Mouse (Mus musculus): ENCODE data around the gene Aanat.
A peak's percentile ranks its signal among the peaks of the same experiment; 100 is the strongest.
"Not testable (repeated sequence)": the region's sequence is repeated elsewhere in the genome, so short reads cannot be mapped to it uniquely, and the experiment has no call there.

The Aanat gene

GRCm38 (mm10) chr11:116575396-116575795, 10.8 kb upstream of the Aanat start:
- DNase-seq: no peak

DNA sequence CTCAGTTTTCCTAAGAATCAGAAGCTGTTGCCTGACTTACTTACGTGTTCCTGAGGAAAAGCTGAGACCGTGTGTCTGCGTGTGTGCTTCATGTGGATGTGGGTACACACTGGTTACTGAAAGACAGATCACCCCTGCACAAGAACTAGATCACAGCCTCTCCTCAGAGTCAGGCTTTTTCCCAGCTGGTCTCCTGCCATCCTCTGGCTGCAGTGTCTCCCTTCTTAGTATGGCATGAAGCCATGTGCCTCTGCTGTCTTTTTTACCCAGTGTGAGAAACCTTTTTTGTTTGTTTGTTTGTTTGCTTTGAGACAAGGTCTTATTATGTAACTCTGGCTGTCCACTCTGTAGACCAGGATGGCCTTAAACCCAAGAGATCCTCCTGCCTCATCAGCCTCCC, 7.0 kb upstream of the Aanat start:
- peak in 1 of 2 experiments; percentile 40 for DNase-seq

- no peak for DNase-seq
Measured at GRCm38 (mm10) chr11:116580031-116580652, 6.1 kb upstream of the Aanat start.

- peak; percentile 72 to 76 for DNase-seq
Measured at GRCm38 (mm10) chr11:116580711-116581375, 5.4 kb upstream of the Aanat start.

- peak; percentile 83 to 92 for DNase-seq
Measured at GRCm38 (mm10) chr11:116581376-116581814, 4.8 kb upstream of the Aanat start, which contains the start of gene Ube2o. Gene Ube2o (minus strand): TSS chr11:116581447.

DNA sequence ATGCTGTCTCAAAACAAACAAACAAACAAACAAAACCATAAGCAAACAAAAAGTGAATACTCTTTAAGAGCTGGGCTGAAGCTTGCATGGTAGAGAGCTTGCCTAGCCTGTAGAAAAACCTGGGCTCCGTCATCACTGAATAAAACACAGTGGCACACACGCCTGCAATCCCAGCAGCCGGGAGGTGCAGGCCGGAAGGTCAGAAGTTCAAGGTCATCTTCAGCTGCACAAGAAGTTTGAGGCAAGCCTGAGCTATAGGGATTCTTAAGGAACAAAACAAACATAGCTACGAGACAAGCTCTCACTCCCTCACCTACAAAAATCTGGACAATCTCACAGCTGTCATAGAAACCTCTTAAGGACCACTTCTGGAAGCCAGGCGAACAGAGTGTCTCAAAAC, 550 bp upstream of the Aanat start:
- DNase-seq: no peak

- DNase-seq: peak; percentile 68 to 86
Measured at GRCm38 (mm10) chr11:116586801-116587631, 784 bp downstream of the Aanat start.

DNA sequence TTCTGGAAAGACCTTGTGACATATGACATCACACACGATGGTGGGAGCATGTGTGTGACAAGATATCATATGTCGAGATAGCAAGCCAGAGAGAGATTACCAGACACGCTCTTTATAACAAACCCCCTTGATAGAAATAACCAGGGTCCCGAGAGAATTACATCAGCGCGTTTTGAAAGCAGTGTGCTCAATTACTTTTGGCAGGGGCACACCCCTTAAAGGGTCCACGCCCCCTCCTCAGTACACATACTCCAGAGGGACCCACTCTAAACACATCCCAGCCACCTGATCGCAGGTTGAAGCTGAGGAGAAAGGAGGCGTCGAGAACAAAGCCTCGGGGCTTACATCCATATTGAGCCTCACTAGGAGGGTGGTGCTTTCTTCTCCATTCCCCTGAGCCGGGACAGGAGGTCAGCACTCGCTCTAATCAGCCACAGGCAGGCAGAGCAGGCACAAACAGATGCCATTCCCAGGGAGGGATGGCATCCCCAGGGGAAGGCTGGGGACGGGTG, 2.8 kb downstream of the Aanat start:
- no peak for DNase-seq

DNA sequence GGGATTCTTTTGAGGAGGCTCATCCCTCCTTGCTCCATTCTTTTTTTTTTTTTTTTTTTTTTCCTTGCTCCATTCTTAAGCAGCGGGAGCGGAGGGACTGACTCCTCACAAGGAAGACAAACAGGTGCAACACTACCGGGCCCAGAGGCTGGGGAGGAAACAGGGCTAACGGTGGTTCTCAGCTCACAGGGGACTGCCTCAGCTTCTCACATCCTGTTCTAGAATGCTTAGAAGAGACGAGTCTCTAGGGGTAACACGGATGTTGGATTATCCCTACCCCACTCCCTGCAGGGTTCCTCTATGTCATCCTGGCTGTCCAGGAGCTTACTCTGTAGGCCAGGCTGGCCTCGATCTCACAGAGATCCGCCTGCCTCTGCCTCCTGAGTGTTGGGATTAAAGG, 3.3 kb downstream of the Aanat start:
- no peak for DNase-seq

DNA sequence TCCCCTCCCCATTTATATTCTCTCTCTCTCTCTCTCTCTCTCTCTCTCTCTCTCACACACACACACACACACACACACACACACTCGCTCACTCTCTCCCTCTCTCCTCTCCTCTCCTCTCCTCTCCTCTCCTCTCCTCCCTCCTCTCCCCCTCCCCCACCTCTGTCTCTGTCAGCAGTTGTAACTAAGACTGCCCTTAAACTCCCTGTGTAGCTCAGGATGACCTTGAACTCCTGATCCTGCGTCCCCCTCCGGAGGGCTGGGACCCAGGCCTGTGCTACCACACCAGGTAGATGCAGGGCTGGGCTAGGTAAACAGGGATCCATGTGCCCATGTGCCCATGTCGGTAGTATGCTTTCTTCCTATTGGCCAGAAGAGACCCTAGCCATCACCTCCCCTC, 5.4 kb downstream of the Aanat start:
- DNase-seq: no peak

- DNase-seq: peak; percentile 98 to 100
Measured at GRCm38 (mm10) chr11:116592428-116592827, 6.2 kb downstream of the Aanat start.

GRCm38 (mm10) chr11:116593345-116593744, 7.1 kb downstream of the Aanat start:
- no peak for DNase-seq

DNA sequence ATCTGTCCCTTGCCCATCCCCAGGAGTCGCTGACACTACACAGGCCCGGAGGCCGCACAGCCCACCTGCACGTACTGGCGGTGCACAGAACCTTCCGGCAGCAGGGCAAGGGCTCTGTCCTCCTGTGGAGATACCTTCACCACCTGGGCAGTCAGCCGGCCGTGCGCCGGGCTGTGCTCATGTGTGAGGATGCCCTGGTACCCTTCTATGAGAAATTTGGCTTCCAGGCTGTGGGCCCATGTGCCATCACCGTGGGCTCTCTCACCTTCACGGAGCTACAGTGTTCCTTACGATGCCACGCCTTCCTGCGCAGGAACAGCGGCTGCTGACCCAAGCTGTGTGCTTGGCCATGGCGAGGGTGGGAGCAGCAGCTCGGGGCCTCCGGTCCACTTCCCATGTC, 10.5 kb downstream of the Aanat start:
- DNase-seq: no peak

DNA sequence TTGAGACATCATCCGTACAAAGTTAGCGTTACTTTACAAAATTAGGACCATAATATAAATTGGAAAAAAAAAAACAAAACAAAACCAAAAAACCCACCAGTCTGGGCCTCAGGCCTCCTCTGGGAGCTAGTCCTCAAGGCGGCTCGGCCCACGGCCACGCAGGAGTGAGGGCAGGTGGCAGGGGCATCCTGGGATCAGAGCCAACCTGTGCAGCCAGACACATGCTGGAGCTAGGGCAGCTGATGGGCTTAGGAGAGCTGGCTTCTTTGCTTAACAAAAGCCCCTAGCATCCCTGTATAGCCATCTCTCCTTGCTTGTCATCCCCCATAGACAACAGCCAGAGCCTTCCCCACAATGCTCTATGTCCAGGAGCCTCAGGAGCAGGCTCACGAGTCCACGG, 12.0 kb downstream of the Aanat start:
- no peak for DNase-seq

DNA sequence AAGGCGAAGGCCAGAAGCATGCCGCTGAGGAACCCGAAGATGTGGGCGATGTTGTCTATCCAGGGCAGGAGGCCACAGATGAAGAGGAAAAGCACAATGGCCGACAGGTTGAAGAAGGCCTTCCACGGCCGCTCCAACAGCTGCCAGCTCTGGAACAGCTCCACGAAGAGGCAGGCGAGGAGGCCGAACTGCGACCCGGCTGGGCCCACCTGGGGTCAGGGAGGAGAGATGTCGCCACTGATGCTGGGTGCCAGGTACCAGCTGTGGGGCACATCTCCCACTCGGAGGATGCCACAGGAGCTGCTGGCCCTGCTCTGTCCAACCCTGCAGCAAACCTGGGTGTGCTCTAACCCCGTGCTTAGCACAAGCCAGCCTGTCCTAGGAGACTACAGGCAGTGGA, 13.0 kb downstream of the Aanat start:
- no peak for DNase-seq

GRCm38 (mm10) chr11:116601166-116601565, 14.9 kb downstream of the Aanat start:
- DNase-seq: no peak

DNA sequence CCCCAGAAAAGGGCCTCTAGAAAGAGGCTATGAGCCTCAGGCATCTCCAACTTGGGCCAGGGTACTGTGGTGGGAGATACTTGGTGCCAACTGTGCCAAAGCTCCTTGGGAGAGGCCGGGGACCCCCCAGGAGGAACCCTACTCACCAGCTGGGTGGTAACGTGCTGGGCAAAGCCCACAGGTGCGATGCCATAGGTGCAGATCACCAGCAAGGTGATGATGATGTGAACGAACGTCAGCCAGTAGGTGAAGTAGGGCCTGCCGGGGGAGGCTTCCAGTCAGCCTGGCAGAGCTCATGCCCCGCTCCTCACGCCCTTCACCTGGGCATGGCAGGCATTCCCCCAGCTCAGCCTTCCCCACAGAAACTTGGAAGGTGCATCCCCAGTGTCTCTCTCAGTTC, 15.8 kb downstream of the Aanat start:
- no peak for DNase-seq

- DNase-seq: no peak
Measured at GRCm38 (mm10) chr11:116603339-116603738, 17.1 kb downstream of the Aanat start.

GRCm38 (mm10) chr11:116604097-116604496, 17.9 kb downstream of the Aanat start:
- DNase-seq: no peak

- no peak for DNase-seq
Measured at GRCm38 (mm10) chr11:116607717-116608116, 21.5 kb downstream of the Aanat start.

DNA sequence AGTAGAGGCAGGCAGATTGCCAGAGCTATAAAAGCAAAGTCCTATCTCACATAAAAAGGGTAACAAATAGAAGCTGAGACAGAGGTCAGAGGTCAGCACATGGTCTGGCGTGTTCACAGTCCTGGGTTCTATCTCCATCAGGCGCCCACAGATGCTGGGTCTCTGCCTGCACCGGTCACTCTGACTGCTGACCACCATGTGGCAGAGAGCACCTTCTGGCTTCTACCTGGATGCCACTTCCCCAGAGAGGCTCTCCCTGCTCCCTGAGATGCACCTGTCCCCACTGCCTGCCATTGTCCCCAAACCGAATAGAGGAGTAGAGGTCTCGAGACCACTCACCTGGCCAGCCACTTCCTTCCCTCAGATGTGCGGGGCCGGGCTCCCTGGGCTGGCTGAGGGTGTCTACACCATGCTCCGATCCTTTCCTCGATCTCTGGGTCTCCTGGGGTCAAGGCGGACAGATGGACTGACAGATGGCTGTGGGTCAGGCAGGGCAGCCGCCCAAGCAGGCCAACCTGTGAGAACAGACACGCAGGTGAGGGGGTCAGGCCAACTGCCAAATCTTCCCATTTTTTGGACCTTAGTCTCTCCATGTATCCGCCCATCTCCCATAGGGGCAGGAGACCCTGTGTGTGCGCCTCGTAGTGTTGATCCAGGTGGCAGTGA, 23.9 kb downstream of the Aanat start:
- DNase-seq: peak; percentile 92 to 95

GRCm38 (mm10) chr11:116611168-116611567, 24.9 kb downstream of the Aanat start:
- not testable (repeated sequence) for DNase-seq

DNA sequence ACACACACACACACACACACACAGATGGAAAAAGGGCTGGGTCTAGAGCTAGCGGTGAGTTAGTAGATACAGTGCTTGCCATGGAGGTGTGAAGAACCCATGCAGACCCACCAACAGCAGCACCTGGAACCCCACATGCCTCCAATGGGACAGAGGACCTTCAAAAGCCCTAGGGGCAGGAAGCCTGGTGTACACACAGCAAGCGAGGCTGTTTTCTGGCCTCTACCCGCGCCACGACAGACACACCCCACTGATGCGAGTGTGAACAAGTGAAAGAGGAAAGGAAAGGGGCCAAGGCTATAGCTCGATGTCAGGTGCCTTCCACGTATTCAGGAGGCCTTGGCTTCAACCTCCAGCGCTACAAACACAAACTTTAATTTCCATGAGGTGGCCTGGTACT, 25.7 kb downstream of the Aanat start:
- DNase-seq: no peak

All from cerebellum, adult 18-20 months (tissue).